Mouse (Mus musculus) heart, postnatal 0 days (tissue): Measurements from ENCODE around the gene Slc44a5.

Experiments used
- CTCF ChIP-seq: IDR thresholded peaks from 2 replicates; pipeline ENCODE4 v1.5.1; 2016; ENCODE audit warnings: antibody characterized with exemption, control low read depth, low read depth
- EP300 ChIP-seq: IDR thresholded peaks from 2 replicates; pipeline ENCODE4 v1.6.1; 2016; ENCODE audit warnings: antibody characterized with exemption, low read depth

- TF ChIP-seq EP300 (no peak), CTCF (no peak)
Observed at GRCm38 (mm10) chr3:154141346-154141745, 168.1 kb downstream of the Slc44a5 start.
